12 mouse cellular contexts compared by ENCODE assay signal in genomic region chr4:53750391-53751120, GRCm38 (mm10). TPM values are rescaled to one million over a fixed set of nuclear protein-coding genes. Genes with fewer than 3 reads are reported as not detected.
DNase-seq lines count a peak whose midpoint lies in the region; ATAC-seq lines count a peak whose summit lies in the region.
"Had no signal": no experiment of that assay in that cellular context is flagged by ENCODE, and none has a peak within 500 bp of the region (broad histone marks: within the 10 kb centered on the region; RNA-seq: fewer than 3 reads in every experiment).

No protein-coding gene starts in this region.

- H3K9ac ChIP-seq in kidney, embryonic 16.5 days (replicated peaks; ENCODE audit: low read length) = no peak overlapping the region
- H3K9ac ChIP-seq: hindbrain, embryonic 14.5 days had no signal

- H3K4me3 ChIP-seq in kidney, embryonic 16.5 days (ENCODE audit: low read length) = no peak overlapping the region
- H3K4me3 ChIP-seq: midbrain, embryonic 10.5 days had no signal

- H3K36me3 ChIP-seq in kidney, embryonic 16.5 days (ENCODE audit: insufficient read depth, low read length) = peaks cover 18% of the 10 kb centered on the region; the same call in 1 of the 2 replicates

- H3K27me3 ChIP-seq in kidney, embryonic 16.5 days (ENCODE audit: insufficient read depth, low read length) = no peaks in the 10 kb centered on the region

- WGBS in kidney, embryonic 16.5 days = 51% methylated on average over 16 of the region's 16 CpGs

- H3K27ac ChIP-seq in kidney, embryonic 16.5 days (ENCODE audit: low read length) = peak overlapping the region; percentile 78
- H3K27ac ChIP-seq: hindbrain, embryonic 14.5 days; midbrain, embryonic 10.5 days had no signal

- no peak overlapping the region for H3K4me2 ChIP-seq in kidney, embryonic 16.5 days (replicated peaks; ENCODE audit: low read depth, low read length)
- H3K4me2 ChIP-seq: hindbrain, embryonic 14.5 days had no signal

- H3K4me1 ChIP-seq in kidney, embryonic 16.5 days (ENCODE audit: insufficient read depth, low read length) = 0 out of 2 replicates have a peak, but pooled peaks cover 5% of the 10 kb centered on the region
- H3K4me1 ChIP-seq: midbrain, embryonic 10.5 days had no signal

- DNase-seq in kidney, adult 9 months = no peak
- peak; percentile 91 for DNase-seq in brain, adult 2 months (ENCODE audit: low read depth, low spot score)
- peak; percentile 19 to 20 for DNase-seq in frontal cortex, postnatal 25 days (ENCODE audit: low spot score in 2 of 2)
- DNase-seq in right cerebral cortex, adult 2 months (ENCODE audit: low spot score in 2 of 2) = peak; percentile 67 to 72
- DNase-seq in adrenal gland, adult (ENCODE audit: inconsistent age in 2 of 2, low spot score in 1 of 2) = no peak
- DNase-seq: adrenal gland, postnatal 36 days; thymus, postnatal 25 days had no signal

- H3K9me3 ChIP-seq in kidney, embryonic 16.5 days (ENCODE audit: low read length) = no peaks in the 10 kb centered on the region
- H3K9me3 ChIP-seq: midbrain, embryonic 10.5 days had no signal

- ATAC-seq in kidney, embryonic 16.5 days (ENCODE audit: low FRiP score, low TSS enrichment) = peak; percentile 82; the same call in 1 of the 2 replicates
- no peak for ATAC-seq in erythroid progenitor cell, adult 5-6 weeks (replicated peaks; ENCODE audit: low FRiP score, poor library complexity, severe bottlenecking)

RNA-seq across cellular contexts. Expression of gene Tal2, which starts 28.9 kb away (rescaled TPM):
- 0.08 and 0.09 TPM in 2 replicates for polyA plus RNA-seq in kidney, embryonic 16.5 days (2015; fragmentation: Nextera tagmentation; extraction: Ambion mirVana)
- total RNA-seq in erythroid progenitor cell, adult 5-6 weeks (2015; ENCODE audit: low replicate concordance) = not detected in 2 replicates
- 0.68 TPM in 1 of 2 replicates, not detected in the other for total RNA-seq in erythroid progenitor cell, adult 5-6 weeks (2017; ENCODE audit: low replicate concordance)
- total RNA-seq: adrenal gland, postnatal 36 days; common myeloid progenitor, adult 5-6 weeks had no signal

RNA-seq across cellular contexts. Expression of gene Fktn, which starts 36.8 kb away (rescaled TPM):
- 19.7 and 22.0 TPM in 2 replicates for polyA plus RNA-seq in kidney, embryonic 16.5 days (2015; fragmentation: Nextera tagmentation; extraction: Ambion mirVana)
- 0.72 and 5.0 TPM in 2 replicates for total RNA-seq in erythroid progenitor cell, adult 5-6 weeks (2015; ENCODE audit: low replicate concordance)
- 0.64 and 0.68 TPM in 2 replicates for total RNA-seq in erythroid progenitor cell, adult 5-6 weeks (2017; ENCODE audit: low replicate concordance)

Comparison
In these comparisons a context has a peak if more than half of its experiments do, and no peak if none do; other contexts are left out.
1. DNase-seq: peak in brain, adult 2 months (single experiment), frontal cortex, postnatal 25 days (2 of 2) and right cerebral cortex, adult 2 months (2 of 2); none in kidney, adult 9 months (single experiment) and adrenal gland, adult (0 of 2).